Mouse (Mus musculus): Measurements from ENCODE around the gene Spats1. TPM values are rescaled to one million over a fixed set of nuclear protein-coding genes. Genes with fewer than 3 reads are reported as not detected.

Gene Spats1
- not detected for total RNA-seq (2023)

DNA sequence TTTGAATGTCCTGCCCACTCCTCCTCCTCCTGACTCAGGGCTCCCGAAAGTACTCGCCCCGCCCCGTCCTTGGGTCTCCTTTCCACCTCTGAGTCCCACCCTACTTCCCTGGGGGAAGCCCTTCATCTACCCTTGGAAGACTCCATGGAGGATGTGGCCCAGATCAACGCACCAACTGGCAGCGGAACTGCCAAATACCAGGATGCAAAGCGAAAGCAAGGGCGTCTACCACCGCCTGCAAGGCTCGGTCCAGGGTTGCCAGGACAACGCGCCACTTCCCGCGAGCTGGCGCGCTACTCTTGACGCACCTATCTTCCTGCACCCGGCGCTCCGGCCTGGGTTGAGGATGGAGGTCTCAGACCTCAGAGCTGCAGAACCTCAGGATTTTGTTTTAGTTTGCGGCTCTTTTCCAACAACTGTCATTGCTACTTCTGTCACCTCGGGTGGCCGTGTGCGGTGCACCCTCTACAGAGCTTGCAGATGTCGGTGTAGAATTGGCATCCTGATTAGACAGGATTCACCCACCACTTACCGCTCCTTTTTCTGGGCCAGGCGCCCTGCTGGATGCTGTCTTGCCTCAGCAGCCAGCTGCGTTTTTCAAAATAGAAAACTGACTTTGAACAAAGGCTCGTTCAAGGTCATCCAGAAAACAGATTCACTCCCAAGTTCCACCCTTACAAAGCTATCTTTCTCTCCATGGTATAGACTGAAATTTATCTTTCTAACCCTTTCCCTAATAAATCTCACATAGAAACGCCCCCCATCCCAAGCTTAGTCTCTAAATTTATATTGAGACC lies at the start of gene Spats1:
TSS of gene Spats1 (minus strand) at position 747 of the 797 bp plus-strand sequence.

GRCm38 (mm10) chr17:45523263-45523662 lies 48.0 kb upstream of the Spats1 start, which contains the start of gene Tcte1:
Gene Tcte1, plus strand, starts transcription at chr17:45523434.

DNA sequence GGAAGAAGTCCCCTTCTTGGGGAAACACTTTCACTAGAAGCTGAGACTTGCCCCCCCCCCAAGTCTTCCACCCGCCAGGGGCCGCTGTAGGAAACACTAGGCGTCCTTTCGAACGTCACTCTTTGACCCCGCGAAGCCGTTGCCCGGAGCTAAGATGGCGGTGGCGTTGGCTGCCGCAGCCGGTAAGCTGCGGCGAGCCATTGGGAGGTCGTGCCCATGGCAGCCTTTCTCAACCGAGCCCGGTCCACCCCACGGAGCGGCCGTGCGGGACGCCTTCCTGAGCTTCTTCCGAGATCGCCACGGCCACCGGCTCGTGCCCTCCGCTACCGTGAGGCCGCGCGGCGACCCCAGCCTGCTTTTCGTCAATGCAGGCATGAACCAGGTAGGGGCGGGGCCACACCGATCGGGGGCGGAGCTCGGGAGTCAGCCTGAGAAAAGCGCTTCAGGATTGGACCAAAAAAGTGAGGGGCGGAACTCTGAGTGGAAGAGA lies 31.5 kb upstream of the Spats1 start, which contains the start of gene Aars2:
TSS of gene Aars2 (plus strand) at position 142 of the 490 bp plus-strand sequence.

GRCm38 (mm10) chr17:45433419-45434261 lies 41.6 kb downstream of the Spats1 start, which contains the start of gene Cdc5l:
Gene Cdc5l, minus strand, starts transcription at chr17:45433737.

Other genes with a start within 250 kb of the Spats1 start
- gene Cdc5l, start 41.7 kb downstream of the Spats1 start, total RNA-seq (2023), result 10 to 100 TPM; 54.9 to 61.1 TPM
- gene Aars2, start 31.4 kb upstream of the Spats1 start, total RNA-seq (2023), result 1 to 10 TPM; 4.4 to 5.4 TPM
- not detected for gene Tcte1, start 48.0 kb upstream of the Spats1 start, total RNA-seq (2023)
- gene Tmem151b, start 74.3 kb upstream of the Spats1 start, total RNA-seq (2023), result under 1 TPM in 1 of 2 experiments, not detected in 1; 0.09 TPM
- 10 to 100 TPM; 30.1 to 40.3 TPM for gene Nfkbie, start 80.3 kb upstream of the Spats1 start, total RNA-seq (2023)
- 10 to 100 TPM; 30.4 to 31.1 TPM for gene Slc35b2, start 88.5 kb upstream of the Spats1 start, total RNA-seq (2023)
- 100 to 1,000 TPM; 493 to 531 TPM for gene Hsp90ab1, start 97.9 kb upstream of the Spats1 start, total RNA-seq (2023)
- gene Slc29a1, start 124.2 kb upstream of the Spats1 start, total RNA-seq (2023), result 10 to 100 TPM; 23.7 to 37.0 TPM
- gene Mymx, start 126.7 kb upstream of the Spats1 start, total RNA-seq (2023), result not detected
- gene Capn11, start 183.9 kb upstream of the Spats1 start, total RNA-seq (2023), result not detected
- 10 to 100 TPM; 42.5 to 49.7 TPM for gene Mrpl14, start 210.9 kb upstream of the Spats1 start, total RNA-seq (2023)
- 10 to 100 TPM; 21.0 to 26.7 TPM for gene Tmem63b, start 211.5 kb upstream of the Spats1 start, total RNA-seq (2023)

Data from neutrophil, adult 59 days (primary cell).